Mouse (Mus musculus) kidney, adult 2 months (tissue): ENCODE measurements at regions not wholly inside any gene's neighbourhood (a gene's known extent, or its start where the extent isn't known, plus 50 kb on each side); places are given as distances from the start of the nearest gene placed in this dataset.

Experiments
- CTCF ChIP-seq: fragments of 200-500 bp; conservative IDR thresholded peaks from 2 replicates; pipeline ENCODE4 v1.5.1; 2011; ENCODE audit warnings: low read depth, mild to moderate bottlenecking, control low read depth, low read length, moderate library complexity, mixed read lengths; ENCODE audit not compliant: insufficient read depth, insufficient read length
- POLR2A ChIP-seq: fragments of 200-500 bp; IDR thresholded peaks from one replicate; pipeline ENCODE4 v1.6.1; 2011; ENCODE audit warnings: low read depth, low read length, control low read depth

DNA sequence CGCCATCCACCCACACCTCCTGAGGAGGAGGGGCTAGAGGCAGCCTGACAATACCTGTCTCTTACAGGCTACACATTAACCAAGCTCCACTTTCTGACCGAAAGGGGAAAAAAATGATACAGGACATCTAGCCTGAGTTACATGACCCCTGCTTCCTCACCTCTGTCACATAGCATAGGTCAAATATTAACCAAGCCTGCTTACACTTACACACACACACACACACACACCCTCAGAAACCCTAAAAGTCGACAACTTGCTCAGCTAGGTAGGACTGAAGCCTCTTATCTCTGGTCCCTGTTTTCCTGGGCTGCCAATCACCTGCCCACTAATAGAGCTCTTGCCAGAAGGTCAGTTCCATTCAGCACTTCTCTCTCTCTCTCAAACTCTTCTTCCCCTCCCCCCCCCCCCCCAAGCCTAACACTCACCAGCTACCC is 291.2 kb downstream of the Sox4 start:
- TF ChIP-seq CTCF (no peak), POLR2A (no peak)
